Mouse (Mus musculus): ENCODE measurements around the gene Ttll3. TPM values are rescaled to one million over a fixed set of nuclear protein-coding genes. Genes with fewer than 3 reads are reported as not detected.

Ttll3 gene
- total and polyA plus RNA-seq, 3 experiments, result 5.7 to 11.2 TPM; not detected in 1

- no peak overlapping the region for H3K9ac ChIP-seq (ENCODE audit: control insufficient read depth, low read depth, low read length, poor library complexity, severe bottlenecking)
- no peak for TF ChIP-seq CTCF (IDR thresholded peaks at IDR 0.05 in 2 of 3, conservative IDR thresholded peaks at IDR 0.05 in 1 of 3; ENCODE audit: control insufficient read depth in 1 of 3, insufficient read depth in 1 of 3, low read depth in 2 of 3, low read length in 3 of 3, poor library complexity in 1 of 3, severe bottlenecking in 1 of 3)
- TF ChIP-seq E2F4 (IDR thresholded peaks at IDR 0.05; ENCODE audit: borderline replicate concordance, low read depth, low read length), result no peak
- no peak for TF ChIP-seq NELFE (IDR thresholded peaks at IDR 0.05; ENCODE audit: low read depth, low read length)
- no peak for TF ChIP-seq ZMIZ1 (IDR thresholded peaks at IDR 0.05; ENCODE audit: low read depth, low read length)
- no peak for TF ChIP-seq KAT2A (conservative IDR thresholded peaks at IDR 0.05; ENCODE audit: low read depth, low read length)
- H3K4me1 ChIP-seq (ENCODE audit: control insufficient read depth in 1 of 2, insufficient read depth in 2 of 2, low read length in 2 of 2), result peaks cover 0 to 3% of the 10 kb centered on the region in 2 experiments; a peak in 1 of 4 replicates
- no peaks in the 10 kb centered on the region for H3K27me3 ChIP-seq (ENCODE audit: control insufficient read depth in 1 of 2, insufficient read depth in 2 of 2, low read length in 2 of 2)
- H3K79me2 ChIP-seq (ENCODE audit: control insufficient read depth, insufficient read depth, low read length, poor library complexity), result no peaks in the 10 kb centered on the region
- H3K9me3 ChIP-seq (replicated peaks; ENCODE audit: insufficient read depth, low read length), result no peaks in the 10 kb centered on the region
- no peak for DNase-seq (ENCODE audit: low read depth, low spot score)
- H3K36me3 ChIP-seq (ENCODE audit: control insufficient read depth in 1 of 2, insufficient read depth in 2 of 2, low read length in 2 of 2), result no peaks in the 10 kb centered on the region
- no peak overlapping the region for H3K4me3 ChIP-seq (ENCODE audit: control insufficient read depth in 1 of 2, insufficient read depth in 1 of 2, low read depth in 2 of 2, low read length in 2 of 2)
- H3K27ac ChIP-seq (ENCODE audit: control insufficient read depth, low read depth, low read length), result no peak overlapping the region
Measured at GRCm38 (mm10) chr6:113430846-113431245, 41.8 kb downstream of the Ttll3 start.

- Histone ChIP-seq H3K27ac (ENCODE audit: control insufficient read depth, low read depth, low read length) (no peak overlapping the region), H3K9ac (ENCODE audit: control insufficient read depth, low read depth, low read length, poor library complexity, severe bottlenecking) (no peak overlapping the region), H3K79me2 (ENCODE audit: control insufficient read depth, insufficient read depth, low read length, poor library complexity) (no peaks in the 10 kb centered on the region), H3K27me3 (ENCODE audit: control insufficient read depth in 1 of 2, insufficient read depth in 2 of 2, low read length in 2 of 2) (no peaks in the 10 kb centered on the region; a peak in 1 of 4 replicates), H3K4me1 (ENCODE audit: control insufficient read depth in 1 of 2, insufficient read depth in 2 of 2, low read length in 2 of 2) (peaks cover 0 to 3% of the 10 kb centered on the region in 2 experiments; a peak in 1 of 4 replicates), H3K36me3 (ENCODE audit: control insufficient read depth in 1 of 2, insufficient read depth in 2 of 2, low read length in 2 of 2) (no peaks in the 10 kb centered on the region), H3K9me3 (replicated peaks; ENCODE audit: insufficient read depth, low read length) (no peaks in the 10 kb centered on the region), H3K4me3 (ENCODE audit: control insufficient read depth in 1 of 2, insufficient read depth in 1 of 2, low read depth in 2 of 2, low read length in 2 of 2) (no peak overlapping the region)
- TF ChIP-seq HCFC1 (IDR thresholded peaks at IDR 0.05; ENCODE audit: low read depth, low read length) (no peak), ZNF384 (IDR thresholded peaks at IDR 0.05; ENCODE audit: low read depth, low read length) (peak; percentile 28; the same call in 1 of the 2 replicates)
- no peak for DNase-seq (ENCODE audit: low read depth, low spot score)
Measured at GRCm38 (mm10) chr6:113431801-113432200, 42.7 kb downstream of the Ttll3 start.

- DNase-seq (ENCODE audit: low read depth, low spot score), result no peak
- Histone ChIP-seq H3K9ac (ENCODE audit: control insufficient read depth, low read depth, low read length, poor library complexity, severe bottlenecking) (no peak overlapping the region), H3K79me2 (ENCODE audit: control insufficient read depth, insufficient read depth, low read length, poor library complexity) (no peaks in the 10 kb centered on the region), H3K27ac (ENCODE audit: control insufficient read depth, low read depth, low read length) (no peak overlapping the region), H3K4me3 (ENCODE audit: control insufficient read depth in 1 of 2, insufficient read depth in 1 of 2, low read depth in 2 of 2, low read length in 2 of 2) (no peak overlapping the region), H3K4me1 (ENCODE audit: control insufficient read depth in 1 of 2, insufficient read depth in 2 of 2, low read length in 2 of 2) (peaks cover 0 to 3% of the 10 kb centered on the region in 2 experiments; a peak in 1 of 4 replicates), H3K9me3 (replicated peaks; ENCODE audit: insufficient read depth, low read length) (no peaks in the 10 kb centered on the region), H3K36me3 (ENCODE audit: control insufficient read depth in 1 of 2, insufficient read depth in 2 of 2, low read length in 2 of 2) (no peaks in the 10 kb centered on the region), H3K27me3 (ENCODE audit: control insufficient read depth in 1 of 2, insufficient read depth in 2 of 2, low read length in 2 of 2) (no peaks in the 10 kb centered on the region; a peak in 1 of 4 replicates)
- no peak for TF ChIP-seq MYC (IDR thresholded peaks at IDR 0.05; ENCODE audit: low read depth, low read length)
- TF ChIP-seq ZNF384 (IDR thresholded peaks at IDR 0.05; ENCODE audit: low read depth, low read length), result 0 out of 2 replicates have a peak, but pooled peaks have one; percentile 10
Measured at GRCm38 (mm10) chr6:113433661-113434060, 44.6 kb downstream of the Ttll3 start.

GRCm38 (mm10) chr6:113434691-113435090 lies 45.6 kb downstream of the Ttll3 start:
- Histone ChIP-seq H3K27me3 (ENCODE audit: control insufficient read depth in 1 of 2, insufficient read depth in 2 of 2, low read length in 2 of 2) (no peaks in the 10 kb centered on the region; a peak in 1 of 4 replicates), H3K4me3 (ENCODE audit: control insufficient read depth in 1 of 2, insufficient read depth in 1 of 2, low read depth in 2 of 2, low read length in 2 of 2) (no peak overlapping the region), H3K4me1 (ENCODE audit: control insufficient read depth in 1 of 2, insufficient read depth in 2 of 2, low read length in 2 of 2) (peaks cover 0 to 3% of the 10 kb centered on the region in 2 experiments; a peak in 1 of 4 replicates), H3K9me3 (replicated peaks; ENCODE audit: insufficient read depth, low read length) (no peaks in the 10 kb centered on the region), H3K27ac (ENCODE audit: control insufficient read depth, low read depth, low read length) (no peak overlapping the region), H3K9ac (ENCODE audit: control insufficient read depth, low read depth, low read length, poor library complexity, severe bottlenecking) (no peak overlapping the region), H3K79me2 (ENCODE audit: control insufficient read depth, insufficient read depth, low read length, poor library complexity) (no peaks in the 10 kb centered on the region), H3K36me3 (ENCODE audit: control insufficient read depth in 1 of 2, insufficient read depth in 2 of 2, low read length in 2 of 2) (no peaks in the 10 kb centered on the region)
- no peak for DNase-seq (ENCODE audit: low read depth, low spot score)
- no peak for TF ChIP-seq TCF12 (IDR thresholded peaks at IDR 0.05; ENCODE audit: low read depth, low read length)
- no peak for TF ChIP-seq TBP (IDR thresholded peaks at IDR 0.05; ENCODE audit: low read depth, low read length)
- no peak for TF ChIP-seq ZNF384 (IDR thresholded peaks at IDR 0.05; ENCODE audit: low read depth, low read length)
- no peak for TF ChIP-seq KAT2A (conservative IDR thresholded peaks at IDR 0.05; ENCODE audit: low read depth, low read length)
- no peak for TF ChIP-seq USF2 (IDR thresholded peaks at IDR 0.05; ENCODE audit: borderline replicate concordance in 1 of 2, insufficient read depth in 1 of 2, low read depth in 1 of 2, low read length in 2 of 2)
- TF ChIP-seq ELF1 (IDR thresholded peaks at IDR 0.05; ENCODE audit: low read depth, low read length), result no peak
